Mouse (Mus musculus) spleen, adult 2 months (tissue): Measurements from ENCODE around the gene Mrgpra9.

ENCODE experiments used
- CTCF ChIP-seq: fragments of 200-500 bp; IDR thresholded peaks from 2 replicates; pipeline ENCODE4 v1.5.1; 2011; ENCODE audit warnings: mild to moderate bottlenecking, inconsistent platforms; ENCODE audit not compliant: insufficient read depth, insufficient read length, insufficient replicate concordance; ENCODE audit errors: extremely low read depth
- POLR2A ChIP-seq: fragments of 200-500 bp; IDR thresholded peaks from 2 replicates; pipeline ENCODE4 v1.6.1; 2011; ENCODE audit warnings: low read depth, low read length, inconsistent platforms

- no peak for TF ChIP-seq CTCF
- no peak for TF ChIP-seq POLR2A
Observed at GRCm38 (mm10) chr7:47195271-47195670, 57.4 kb downstream of the Mrgpra9 start.
